Mouse (Mus musculus) liver, adult 2 months (tissue): Measurements from ENCODE around the gene Hnrnph1. TPM values are rescaled to one million over a fixed set of nuclear protein-coding genes. Genes with fewer than 3 reads are reported as not detected.
"Not testable (repeated sequence)": the region's sequence is repeated elsewhere in the genome, so short reads cannot be mapped to it uniquely, and the experiment has no call there.

Experiments
- DNase-seq: peaks from one replicate; pipeline ENCODE4 v3.0.0-alpha.2; 2011; ENCODE audit warnings: low read depth, low spot score; ENCODE audit errors: extremely low read depth
- H3K27ac ChIP-seq: fragments of 200-500 bp; replicated peaks from 2 replicates; pipeline ENCODE4 v1.5.1; 2012; ENCODE audit warnings: low read depth, mild to moderate bottlenecking, control low read depth, inconsistent platforms, low read length; ENCODE audit not compliant: insufficient read depth
- H3K27me3 ChIP-seq: fragments of 200-500 bp; 2 replicates; pipeline ENCODE4 v1.6.1; 2012; ENCODE audit warnings: mild to moderate bottlenecking, moderate library complexity, low read length, inconsistent platforms; ENCODE audit not compliant: control insufficient read depth, insufficient read depth
- H3K36me3 ChIP-seq: fragments of 200-500 bp; 2 replicates; pipeline ENCODE4 v1.6.1; 2012; ENCODE audit warnings: low read length, inconsistent platforms; ENCODE audit not compliant: control insufficient read depth, insufficient read depth
- H3K4me1 ChIP-seq: fragments of 200-500 bp; 2 replicates; pipeline ENCODE4 v1.6.1; 2011; ENCODE audit warnings: low read length; ENCODE audit not compliant: control insufficient read depth, insufficient read depth
- H3K4me3 ChIP-seq: fragments of 200-500 bp; 2 replicates; pipeline ENCODE4 v1.5.1; 2011; ENCODE audit warnings: low read depth, mild to moderate bottlenecking, control low read depth, low read length, moderate library complexity; ENCODE audit not compliant: insufficient read depth
- H3K79me2 ChIP-seq: fragments of 200-500 bp; 2 replicates; pipeline ENCODE4 v1.6.1; 2012; ENCODE audit warnings: inconsistent platforms, mild to moderate bottlenecking, low read length, moderate library complexity; ENCODE audit not compliant: control insufficient read depth, insufficient read depth
- H3K9ac ChIP-seq: fragments of 200-500 bp; 2 replicates; pipeline ENCODE4 v1.6.1; 2012; ENCODE audit warnings: low read depth, mild to moderate bottlenecking, control low read depth, inconsistent platforms, low read length
- CTCF ChIP-seq: fragments of 200-500 bp; IDR thresholded peaks from 2 replicates; pipeline ENCODE4 v1.5.1; 2011; ENCODE audit warnings: low read depth, low read length, control low read depth
- POLR2A ChIP-seq: fragments of 200-500 bp; IDR thresholded peaks from 2 replicates; pipeline ENCODE4 v1.6.1; 2011; ENCODE audit warnings: low read length, control low read depth; ENCODE audit not compliant: insufficient read depth; ENCODE audit errors: extremely low read depth
- WGBS: fragments of 180-500 bp; shearing (Covaris S2); methylation state at CpG from one replicate; pipeline ENCODE4 v1.1.7; 2018; 5-methylcytosine and 5-hydroxymethylcytosine counted together
- polyA plus RNA-seq: library from polyadenylated mRNA; depleted of rRNA; stranded (reverse); fragments of >200 nt; gene quantifications from 2 replicates; pipeline ENCODE4 v1.2.3, GENCODE M21; 2012
- total RNA-seq: library from RNA; depleted of rRNA; stranded (reverse); fragments of >200 nt; gene quantifications from 2 replicates; pipeline ENCODE4 v1.2.3, GENCODE M21; 2014

The Hnrnph1 gene
- total and polyA plus RNA-seq, 2 experiments: 17.6 to 97.1 TPM

GRCm38 (mm10) chr11:50355395-50355794, 21.4 kb upstream of the Hnrnph1 start:
- TF ChIP-seq CTCF: no peak
- TF ChIP-seq POLR2A: no peak
- Histone ChIP-seq H3K27me3 (no peaks in the 10 kb centered on the region), H3K9ac (no peak overlapping the region), H3K27ac (peak overlapping the region; percentile 38), H3K36me3 (no peaks in the 10 kb centered on the region), H3K4me1 (peaks cover 8% of the 10 kb centered on the region), H3K79me2 (no peaks in the 10 kb centered on the region), H3K4me3 (no peak overlapping the region)
- WGBS: 24% methylated on average over 1 of the region's 1 CpGs
- peak; percentile 52 for DNase-seq

GRCm38 (mm10) chr11:50358950-50359861, 17.6 kb upstream of the Hnrnph1 start:
- Histone ChIP-seq H3K4me3 (peak overlapping the region; percentile 82), H3K27ac (no peak overlapping the region), H3K79me2 (no peaks in the 10 kb centered on the region), H3K27me3 (no peaks in the 10 kb centered on the region), H3K36me3 (no peaks in the 10 kb centered on the region), H3K9ac (peak overlapping the region; percentile 82), H3K4me1 (peaks cover 8% of the 10 kb centered on the region)
- no peak for TF ChIP-seq CTCF
- no peak for TF ChIP-seq POLR2A
- no peak for DNase-seq
- 5% methylated on average over 74 of the region's 74 CpGs for WGBS

GRCm38 (mm10) chr11:50361282-50361681, 15.5 kb upstream of the Hnrnph1 start:
- H3K27me3 ChIP-seq, H3K4me3 ChIP-seq, H3K27ac ChIP-seq, H3K36me3 ChIP-seq, H3K4me1 ChIP-seq, DNase-seq, H3K9ac ChIP-seq, H3K79me2 ChIP-seq: not testable (repeated sequence)
- WGBS: 92% methylated on average over 1 of the region's 1 CpGs

- no peak overlapping the region for H3K27ac ChIP-seq
- WGBS: 3% methylated on average over 4 of the region's 4 CpGs
- no peak overlapping the region for H3K9ac ChIP-seq
- DNase-seq: peak; percentile 69
- H3K79me2 ChIP-seq: no peaks in the 10 kb centered on the region
- H3K4me1 ChIP-seq: peaks cover 2% of the 10 kb centered on the region; the same call in 1 of the 2 replicates
- H3K4me3 ChIP-seq: no peak overlapping the region
- no peaks in the 10 kb centered on the region for H3K27me3 ChIP-seq
- TF ChIP-seq POLR2A: no peak
- peak; percentile 71 for TF ChIP-seq CTCF
- no peaks in the 10 kb centered on the region for H3K36me3 ChIP-seq
Observed at GRCm38 (mm10) chr11:50364548-50364947, 12.2 kb upstream of the Hnrnph1 start.

- Histone ChIP-seq H3K4me3 (no peak overlapping the region), H3K27ac (no peak overlapping the region), H3K36me3 (no peaks in the 10 kb centered on the region), H3K9ac (no peak overlapping the region), H3K4me1 (no peaks in the 10 kb centered on the region), H3K79me2 (no peaks in the 10 kb centered on the region), H3K27me3 (no peaks in the 10 kb centered on the region)
- DNase-seq: no peak
- no peak for TF ChIP-seq CTCF
- no peak for TF ChIP-seq POLR2A
Observed at GRCm38 (mm10) chr11:50365322-50365721, 11.5 kb upstream of the Hnrnph1 start.

GRCm38 (mm10) chr11:50367531-50367930, 9.3 kb upstream of the Hnrnph1 start:
- H3K9ac ChIP-seq: no peak overlapping the region
- DNase-seq: no peak
- TF ChIP-seq POLR2A (no peak), CTCF (no peak)
- H3K27ac ChIP-seq: no peak overlapping the region
- no peaks in the 10 kb centered on the region for H3K4me1 ChIP-seq
- H3K27me3 ChIP-seq: no peaks in the 10 kb centered on the region
- no peaks in the 10 kb centered on the region for H3K79me2 ChIP-seq
- 74% methylated on average over 9 of the region's 9 CpGs for WGBS
- H3K4me3 ChIP-seq: no peak overlapping the region
- no peaks in the 10 kb centered on the region for H3K36me3 ChIP-seq
